In the genomic region with DNA sequence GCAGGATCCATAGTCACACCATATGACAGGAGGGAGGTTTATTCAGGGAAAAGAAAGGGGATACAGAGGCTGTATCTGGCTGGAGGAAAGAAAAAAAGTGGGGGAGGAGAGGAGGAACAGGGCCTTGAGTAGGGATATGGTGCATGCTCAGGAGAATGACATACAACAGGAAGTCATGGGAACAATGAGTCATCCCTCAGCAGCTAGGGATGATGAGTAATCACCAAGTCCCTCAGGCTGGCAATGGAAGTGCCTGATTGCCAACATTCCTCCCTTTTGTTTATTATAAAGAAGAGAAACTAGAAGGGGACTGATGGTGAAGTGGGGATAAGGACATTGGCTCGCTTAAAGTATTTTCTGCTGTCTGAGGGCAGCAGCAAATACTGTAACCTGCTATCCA, we compare ENCODE assay signal across 32 mouse cellular contexts.
DNase-seq lines count a peak whose midpoint lies in the region; ATAC-seq and TF ChIP-seq lines count a peak whose summit lies in the region.
"Had no signal": no experiment of that assay in that cellular context is flagged by ENCODE, and none has a peak within 500 bp of the region (broad histone marks: within the 10 kb centered on the region; RNA-seq: fewer than 3 reads in every experiment).

No protein-coding gene starts in this region.

- peaks cover 3% of the 10 kb centered on the region; the same call in 1 of the 2 replicates for H3K4me1 ChIP-seq in embryonic fibroblast, embryonic 13.5 days (ENCODE audit: control insufficient read depth, insufficient read depth, low read length)
- no peaks in the 10 kb centered on the region for H3K4me1 ChIP-seq in forebrain, embryonic 15.5 days
- H3K4me1 ChIP-seq in hindbrain, embryonic 13.5 days (replicated peaks): no peaks in the 10 kb centered on the region
- H3K4me1 ChIP-seq: embryonic facial prominence, embryonic 10.5 days; embryonic facial prominence, embryonic 15.5 days; heart, embryonic 12.5 days; hindbrain, embryonic 10.5 days; limb, embryonic 10.5 days; limb, embryonic 15.5 days; liver, embryonic 15.5 days; midbrain, embryonic 12.5 days; neural tube, embryonic 13.5 days had no signal

- ATAC-seq in forebrain, embryonic 15.5 days (replicated peaks): no peak
- ATAC-seq in hindbrain, embryonic 13.5 days (ENCODE audit: low FRiP score): no peak
- ATAC-seq: forebrain, embryonic 14.5 days; hindbrain, embryonic 16.5 days had no signal

- peak overlapping the region; percentile 70; the same call in 1 of the 2 replicates for H3K27ac ChIP-seq in embryonic fibroblast, embryonic 13.5 days (ENCODE audit: insufficient read depth, low read length)
- no peak overlapping the region for H3K27ac ChIP-seq in forebrain, embryonic 15.5 days (replicated peaks)
- no peak overlapping the region for H3K27ac ChIP-seq in hindbrain, embryonic 13.5 days
- H3K27ac ChIP-seq: embryonic facial prominence, embryonic 10.5 days; embryonic facial prominence, embryonic 15.5 days; heart, adult 2 months; hindbrain, embryonic 10.5 days; limb, embryonic 10.5 days; limb, embryonic 15.5 days; liver, embryonic 15.5 days; midbrain, embryonic 12.5 days; neural tube, embryonic 13.5 days; stomach, postnatal 0 days had no signal

- H3K4me3 ChIP-seq in embryonic fibroblast, embryonic 13.5 days (ENCODE audit: insufficient read depth, low read length): no peak overlapping the region
- H3K4me3 ChIP-seq in forebrain, embryonic 15.5 days: no peak overlapping the region
- H3K4me3 ChIP-seq in hindbrain, embryonic 13.5 days: no peak overlapping the region
- H3K4me3 ChIP-seq: embryonic facial prominence, embryonic 10.5 days; embryonic facial prominence, embryonic 15.5 days; heart, adult 2 months; heart, embryonic 12.5 days; hindbrain, embryonic 10.5 days; limb, embryonic 10.5 days; limb, embryonic 15.5 days; liver, embryonic 15.5 days; midbrain, embryonic 12.5 days; neural tube, embryonic 13.5 days had no signal

- 68% methylated on average over 1 of the region's 1 CpGs for WGBS in forebrain, embryonic 15.5 days
- WGBS in hindbrain, embryonic 13.5 days: 72% methylated on average over 1 of the region's 1 CpGs

- H3K4me2 ChIP-seq in forebrain, embryonic 15.5 days (replicated peaks): no peak overlapping the region
- no peak overlapping the region for H3K4me2 ChIP-seq in hindbrain, embryonic 13.5 days
- H3K4me2 ChIP-seq: embryonic facial prominence, embryonic 15.5 days; heart, embryonic 12.5 days; limb, embryonic 15.5 days; liver, embryonic 15.5 days; lung, embryonic 14.5 days; midbrain, embryonic 12.5 days; neural tube, embryonic 13.5 days had no signal

- H3K9me3 ChIP-seq in forebrain, embryonic 15.5 days: no peaks in the 10 kb centered on the region
- H3K9me3 ChIP-seq in hindbrain, embryonic 13.5 days: no peaks in the 10 kb centered on the region
- H3K9me3 ChIP-seq: embryonic facial prominence, embryonic 10.5 days; embryonic facial prominence, embryonic 15.5 days; heart, embryonic 12.5 days; hindbrain, embryonic 10.5 days; limb, embryonic 10.5 days; limb, embryonic 15.5 days; liver, embryonic 15.5 days; midbrain, embryonic 12.5 days; neural tube, embryonic 13.5 days had no signal

- no peak overlapping the region for H3K9ac ChIP-seq in forebrain, embryonic 15.5 days (replicated peaks)
- no peak overlapping the region for H3K9ac ChIP-seq in hindbrain, embryonic 13.5 days
- H3K9ac ChIP-seq: embryonic facial prominence, embryonic 15.5 days; heart, embryonic 12.5 days; limb, embryonic 15.5 days; liver, embryonic 15.5 days; lung, embryonic 14.5 days; midbrain, embryonic 12.5 days; neural tube, embryonic 13.5 days had no signal

- H3K27me3 ChIP-seq in forebrain, embryonic 15.5 days: no peaks in the 10 kb centered on the region
- H3K27me3 ChIP-seq in hindbrain, embryonic 13.5 days: no peaks in the 10 kb centered on the region
- H3K27me3 ChIP-seq: embryonic facial prominence, embryonic 15.5 days; heart, embryonic 12.5 days; limb, embryonic 15.5 days; liver, embryonic 15.5 days; midbrain, embryonic 12.5 days; neural tube, embryonic 13.5 days had no signal

- no peak for TF ChIP-seq POLR2A in embryonic fibroblast, embryonic 13.5 days (IDR thresholded peaks at IDR 0.05; ENCODE audit: low read depth, low read length)

- DNase-seq in urinary bladder, postnatal 14 days (ENCODE audit: low spot score): peak; percentile 4
- DNase-seq in urinary bladder, adult 18-20 months (ENCODE audit: low spot score in 2 of 2): no peak
- DNase-seq in NIH3T3 (ENCODE audit: low read depth) (peak; percentile 82), liver (no peak)
- DNase-seq: adrenal gland, postnatal 10 days; cerebellum, adult 2 months; cerebellum, postnatal 25 days; gastrocnemius, postnatal 36 days; heart, adult 2 months; heart, postnatal 10 days; kidney, adult 2 months; layer of hippocampus, postnatal 36 days; lung, embryonic 14.5 days; lung, postnatal 14 days; right cerebral cortex, postnatal 4 days; thymus, adult 2 months; thymus, postnatal 4 days had no signal

- no peak for TF ChIP-seq CTCF in embryonic fibroblast, embryonic 13.5 days (IDR thresholded peaks at IDR 0.05; ENCODE audit: borderline replicate concordance, insufficient read depth, low read length)

- no peaks in the 10 kb centered on the region for H3K36me3 ChIP-seq in forebrain, embryonic 15.5 days
- no peaks in the 10 kb centered on the region for H3K36me3 ChIP-seq in hindbrain, embryonic 13.5 days
- H3K36me3 ChIP-seq: embryonic facial prominence, embryonic 10.5 days; embryonic facial prominence, embryonic 15.5 days; heart, embryonic 12.5 days; hindbrain, embryonic 10.5 days; limb, embryonic 10.5 days; limb, embryonic 15.5 days; liver, embryonic 15.5 days; midbrain, embryonic 12.5 days; neural tube, embryonic 13.5 days had no signal

Comparison
In these comparisons a context has a peak if more than half of its experiments do, and no peak if none do; other contexts are left out.
1. DNase-seq: peak in urinary bladder, postnatal 14 days (single experiment) and NIH3T3 (single experiment); none in urinary bladder, adult 18-20 months (0 of 2) and liver (single experiment).